Mouse (Mus musculus) ovary, postnatal 36 days (tissue): ENCODE results near the gene Sec63.

ENCODE experiments used
- DNase-seq: peaks from one replicate; pipeline ENCODE4 v3.0.0; 2022; ENCODE audit warnings: low spot score, mixed read lengths

Gene Sec63

DNA sequence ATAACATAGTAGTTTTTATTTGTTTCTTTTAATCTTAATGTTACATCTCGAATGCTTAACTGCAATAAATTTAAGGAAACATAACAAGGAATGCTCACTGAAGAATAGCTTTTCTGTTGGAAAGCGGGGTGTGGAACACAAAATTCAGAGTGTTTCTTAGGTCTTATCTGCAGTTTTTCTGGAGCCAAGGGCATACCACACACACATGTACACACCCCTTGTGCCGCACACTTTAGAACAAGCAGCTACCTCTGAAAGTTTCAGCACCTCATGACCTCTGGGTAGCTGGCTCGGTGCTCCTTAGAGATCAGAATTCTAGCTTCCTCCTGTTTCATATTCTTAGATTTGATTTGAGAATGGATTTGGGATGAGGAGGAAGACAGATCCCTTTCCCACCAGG, 101.5 kb downstream of the Sec63 start:
- DNase-seq, result no peak

DNA sequence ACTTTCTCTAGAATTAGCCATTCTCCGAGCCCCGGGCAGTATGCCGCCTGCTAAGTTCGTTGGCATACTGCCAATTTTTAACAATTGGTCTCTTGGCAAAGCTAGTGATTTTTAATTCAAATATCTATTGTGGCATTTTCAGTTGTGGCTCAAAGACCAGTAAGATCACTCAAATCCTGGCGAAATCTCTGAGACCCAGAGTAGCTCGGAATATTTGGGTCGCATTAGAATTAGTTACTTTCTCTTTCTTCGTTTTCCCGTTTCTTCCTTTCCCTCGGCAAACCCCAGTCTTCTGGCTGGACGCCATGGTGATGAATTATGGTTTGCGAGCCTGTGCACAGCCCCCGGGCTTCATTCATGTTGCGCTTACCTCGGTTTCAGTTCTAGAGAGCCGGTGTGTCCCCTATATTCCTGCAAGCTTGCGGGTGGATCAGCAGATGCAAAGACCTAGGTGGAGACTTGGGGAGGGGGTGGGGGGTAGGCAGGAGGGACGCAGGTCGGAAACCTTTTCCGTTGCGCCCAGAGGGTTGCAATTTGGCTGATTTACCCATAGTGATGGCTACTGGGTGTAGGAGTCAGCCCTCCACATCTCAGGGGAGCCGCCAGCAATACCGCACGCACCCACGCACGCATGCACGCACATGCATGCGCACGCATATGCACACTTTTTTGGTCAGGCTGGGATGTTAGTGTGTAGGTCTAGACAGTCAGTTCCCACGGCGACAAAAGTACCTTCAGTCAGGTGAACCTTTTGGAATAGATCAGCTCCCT, 102.5 kb downstream of the Sec63 start:
- DNase-seq, result peak; percentile 53

- no peak for DNase-seq
Measured at GRCm38 (mm10) chr10:42864696-42865095, 103.4 kb downstream of the Sec63 start.

DNA sequence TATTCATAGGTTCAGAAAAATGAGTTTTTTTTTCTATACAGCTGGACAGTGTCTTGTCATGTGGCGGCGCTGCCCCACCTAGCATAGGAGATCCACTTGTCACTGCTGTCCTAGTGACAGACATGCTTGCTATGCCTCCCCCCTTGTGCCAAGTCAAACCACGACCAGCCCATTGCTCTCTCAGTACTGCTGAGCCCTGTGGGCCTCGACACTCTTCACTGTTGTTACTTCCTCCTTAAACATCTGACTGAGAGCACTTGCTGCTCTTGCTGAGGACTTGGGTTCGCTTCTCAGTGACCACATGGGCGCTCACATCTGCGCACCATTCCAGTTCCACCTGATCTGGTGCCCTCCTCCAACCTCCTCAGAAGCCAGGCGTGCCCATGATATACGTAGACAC, 107.1 kb downstream of the Sec63 start:
- no peak for DNase-seq

- no peak for DNase-seq
Measured at GRCm38 (mm10) chr10:42869467-42869866, 108.2 kb downstream of the Sec63 start.

DNA sequence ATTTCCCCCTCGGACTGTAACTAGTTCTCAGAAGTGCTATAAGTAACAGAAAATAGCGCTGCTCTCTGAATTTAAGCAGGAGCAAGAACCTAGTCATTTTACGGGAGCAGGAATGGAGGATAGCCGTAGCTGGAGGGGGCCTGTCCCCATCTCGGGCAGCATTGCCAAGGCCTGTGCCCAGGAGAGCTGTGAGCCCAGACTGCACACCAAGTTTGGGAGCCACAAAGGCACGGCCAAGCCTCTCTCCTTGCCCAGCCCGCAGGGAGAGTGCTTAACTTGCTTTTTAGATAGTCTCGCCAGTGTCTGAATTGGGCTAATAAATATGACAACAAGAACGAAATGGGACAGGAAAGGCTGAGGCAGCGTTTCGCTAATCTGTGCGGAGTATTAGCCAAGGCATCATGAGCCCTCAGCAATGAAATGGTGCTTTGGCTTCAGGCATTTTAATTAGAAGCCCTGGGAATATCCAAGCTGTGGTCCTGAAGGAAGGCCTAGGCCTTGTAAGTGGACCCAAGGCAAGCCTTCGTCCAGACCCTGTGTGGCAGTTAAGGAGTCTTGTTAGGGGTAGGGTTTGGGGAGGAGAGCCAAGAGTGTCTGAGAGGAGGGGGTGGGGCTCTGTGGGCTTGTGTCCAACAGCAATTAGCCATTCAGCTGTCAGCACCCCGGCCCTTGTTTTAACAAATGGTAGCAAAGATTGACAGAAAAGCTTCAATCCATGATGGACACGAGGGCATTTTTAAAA, 111.1 kb downstream of the Sec63 start:
- DNase-seq, result no peak

DNA sequence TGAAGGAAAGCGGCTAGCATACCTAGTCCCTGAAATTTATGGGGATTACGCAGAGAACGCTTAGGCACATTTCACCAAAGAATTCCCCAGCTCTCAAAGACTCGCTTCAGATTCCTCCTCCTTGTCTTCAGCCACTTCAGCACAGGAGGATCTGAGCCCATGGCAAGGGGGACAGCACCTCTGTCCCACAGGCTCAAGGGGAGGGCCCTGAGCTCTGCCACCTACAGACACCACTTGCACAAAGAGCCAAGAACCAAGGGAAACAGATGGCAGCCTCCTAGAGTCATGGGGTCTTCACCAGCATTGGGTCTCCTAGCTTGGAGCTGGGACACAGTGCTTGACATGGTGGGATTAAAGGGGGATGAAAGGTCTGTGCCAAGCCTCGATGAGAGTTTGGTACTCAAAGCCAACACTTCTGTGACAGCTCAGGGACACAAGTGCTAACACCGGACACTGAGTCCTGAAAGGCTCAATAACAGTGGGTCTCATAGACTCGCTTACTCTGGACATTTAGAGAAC, 111.8 kb downstream of the Sec63 start:
- no peak for DNase-seq

- no peak for DNase-seq
Measured at GRCm38 (mm10) chr10:42876172-42876571, 114.9 kb downstream of the Sec63 start.

DNA sequence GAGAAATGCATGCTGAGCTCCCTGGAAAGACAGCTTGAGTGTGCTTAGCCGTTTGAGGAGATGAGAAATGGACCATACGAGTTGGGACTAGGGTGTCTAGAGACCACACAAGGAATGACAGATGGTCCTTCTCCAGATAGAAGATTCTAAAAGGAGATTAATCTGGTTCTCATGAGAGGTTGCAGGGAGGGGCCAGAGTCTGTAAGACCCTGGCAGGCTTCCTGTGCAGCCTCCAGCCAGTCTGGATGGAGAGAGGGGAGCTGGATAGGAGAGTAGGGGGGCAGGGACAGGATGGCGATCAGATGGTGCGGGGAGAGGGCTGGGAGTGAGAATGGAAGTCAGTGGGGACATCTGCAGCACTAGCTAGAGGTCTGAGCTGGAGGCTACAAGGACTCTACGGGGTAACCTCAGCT, 118.0 kb downstream of the Sec63 start:
- no peak for DNase-seq

- DNase-seq, result no peak
Measured at GRCm38 (mm10) chr10:42879682-42880081, 118.4 kb downstream of the Sec63 start.
